Mouse (Mus musculus) c-Kit-positive CD71-negative TER-119-negative erythroid progenitor cells, embryonic 14.5 days (primary cell): ENCODE results near the gene Mcu.

Experiments
- DNase-seq: peaks from one replicate; pipeline ENCODE4 v3.0.0-alpha.2; 2013; ENCODE audit warnings: low read depth

Gene Mcu

GRCm38 (mm10) chr10:59429448-59430135 is 186.9 kb downstream of the Mcu start:
- no peak for DNase-seq

GRCm38 (mm10) chr10:59426371-59426770 is 190.1 kb downstream of the Mcu start:
- no peak for DNase-seq

DNA sequence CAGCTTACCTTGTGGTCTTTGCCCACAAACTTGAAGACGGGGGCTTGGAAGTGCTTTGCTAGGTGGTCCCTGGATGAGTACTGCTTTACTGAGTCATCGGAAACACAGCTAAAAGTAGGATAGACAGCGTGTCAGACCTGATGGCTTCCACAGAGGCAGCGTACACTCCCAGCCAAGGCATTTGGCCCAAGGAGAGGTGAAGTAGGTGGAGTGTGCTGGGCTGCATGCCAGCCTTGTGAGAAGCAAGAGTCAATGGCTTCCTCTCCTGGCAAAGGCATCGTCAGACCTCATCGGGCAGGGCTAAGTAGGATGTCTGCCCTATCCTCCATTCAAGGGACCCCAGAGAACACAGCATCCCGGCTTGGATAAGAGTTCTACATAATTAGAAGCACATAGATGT is 191.1 kb downstream of the Mcu start:
- no peak for DNase-seq

DNA sequence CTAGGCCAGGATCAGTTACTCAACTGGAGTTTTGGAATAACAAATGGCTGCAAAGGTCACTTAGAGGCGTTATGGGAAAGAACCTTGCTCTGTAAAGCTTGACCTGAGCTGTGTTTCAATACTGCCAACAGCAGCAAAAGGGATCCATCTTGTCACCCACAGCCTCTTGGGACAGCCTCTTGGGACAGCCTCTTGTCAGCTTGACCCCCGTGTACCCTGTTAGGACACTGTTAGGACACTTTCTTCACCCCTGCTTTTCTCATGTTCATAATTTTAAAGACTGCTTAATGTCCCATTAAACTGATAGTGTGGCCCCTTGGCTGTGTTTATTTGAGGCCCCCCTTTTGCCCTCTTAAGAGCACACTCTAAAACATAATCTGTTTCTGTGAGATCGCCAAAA is 192.0 kb downstream of the Mcu start:
- DNase-seq = no peak

DNA sequence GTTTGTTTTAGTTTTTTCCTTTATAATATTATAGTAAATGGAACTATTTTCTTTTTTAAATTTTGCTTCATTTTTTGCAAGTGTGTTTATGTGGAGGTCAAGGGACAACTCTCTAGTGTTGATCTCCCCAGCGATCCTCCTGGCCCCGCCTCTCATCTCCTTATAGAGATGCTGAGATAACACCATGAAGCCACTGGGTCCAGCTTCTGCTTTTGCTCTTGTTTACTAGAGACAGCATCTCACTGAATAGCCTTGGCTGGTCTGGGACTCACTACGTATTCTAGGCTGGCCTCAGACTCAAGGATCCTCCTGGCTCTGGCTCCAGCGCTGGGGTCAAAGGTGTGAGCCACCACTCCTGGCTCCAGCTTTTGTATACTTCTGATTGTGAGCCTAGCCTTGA is 197.0 kb downstream of the Mcu start:
- no peak for DNase-seq

GRCm38 (mm10) chr10:59416623-59417022 is 199.9 kb downstream of the Mcu start:
- no peak for DNase-seq

GRCm38 (mm10) chr10:59413711-59414110 is 202.8 kb downstream of the Mcu start:
- DNase-seq = no peak

GRCm38 (mm10) chr10:59410264-59410663 is 206.2 kb downstream of the Mcu start:
- no peak for DNase-seq

DNA sequence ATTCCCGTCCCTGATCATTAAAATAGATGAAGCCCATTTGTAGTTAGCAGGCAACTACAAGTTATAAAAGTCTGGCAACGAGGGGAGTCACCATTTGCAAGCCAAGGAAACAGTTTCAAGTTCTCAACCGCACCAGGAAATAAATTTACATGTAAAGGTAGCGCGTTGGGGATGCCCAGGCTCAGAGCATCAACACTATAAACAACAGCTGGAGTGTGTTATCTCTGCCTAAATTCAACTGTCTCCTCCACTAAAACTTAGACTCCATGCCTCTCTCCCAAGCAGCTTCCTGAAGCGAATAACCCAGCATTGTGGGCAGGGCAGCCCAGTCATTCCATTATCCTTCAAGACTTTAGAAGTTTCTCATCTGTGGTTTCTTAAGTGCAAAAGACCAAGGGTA is 208.0 kb downstream of the Mcu start:
- DNase-seq = no peak

DNA sequence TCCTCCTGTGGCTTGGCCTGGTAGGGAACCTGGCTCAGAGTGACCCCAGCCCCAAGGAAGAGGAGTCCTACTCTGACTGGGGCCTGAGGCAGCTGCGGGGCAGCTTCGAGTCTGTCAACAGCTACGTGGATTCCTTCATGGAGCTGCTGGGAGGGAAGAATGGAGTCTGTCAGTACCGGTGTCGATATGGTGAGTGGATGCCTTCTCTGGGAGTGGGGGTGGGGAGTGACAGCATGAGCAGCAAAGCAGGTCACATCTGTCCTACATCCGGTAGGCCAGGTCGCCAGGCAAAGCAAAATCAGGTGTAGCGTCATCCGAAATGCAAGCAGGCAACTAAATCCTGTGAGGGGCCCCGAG is 212.7 kb downstream of the Mcu start:
- no peak for DNase-seq

DNA sequence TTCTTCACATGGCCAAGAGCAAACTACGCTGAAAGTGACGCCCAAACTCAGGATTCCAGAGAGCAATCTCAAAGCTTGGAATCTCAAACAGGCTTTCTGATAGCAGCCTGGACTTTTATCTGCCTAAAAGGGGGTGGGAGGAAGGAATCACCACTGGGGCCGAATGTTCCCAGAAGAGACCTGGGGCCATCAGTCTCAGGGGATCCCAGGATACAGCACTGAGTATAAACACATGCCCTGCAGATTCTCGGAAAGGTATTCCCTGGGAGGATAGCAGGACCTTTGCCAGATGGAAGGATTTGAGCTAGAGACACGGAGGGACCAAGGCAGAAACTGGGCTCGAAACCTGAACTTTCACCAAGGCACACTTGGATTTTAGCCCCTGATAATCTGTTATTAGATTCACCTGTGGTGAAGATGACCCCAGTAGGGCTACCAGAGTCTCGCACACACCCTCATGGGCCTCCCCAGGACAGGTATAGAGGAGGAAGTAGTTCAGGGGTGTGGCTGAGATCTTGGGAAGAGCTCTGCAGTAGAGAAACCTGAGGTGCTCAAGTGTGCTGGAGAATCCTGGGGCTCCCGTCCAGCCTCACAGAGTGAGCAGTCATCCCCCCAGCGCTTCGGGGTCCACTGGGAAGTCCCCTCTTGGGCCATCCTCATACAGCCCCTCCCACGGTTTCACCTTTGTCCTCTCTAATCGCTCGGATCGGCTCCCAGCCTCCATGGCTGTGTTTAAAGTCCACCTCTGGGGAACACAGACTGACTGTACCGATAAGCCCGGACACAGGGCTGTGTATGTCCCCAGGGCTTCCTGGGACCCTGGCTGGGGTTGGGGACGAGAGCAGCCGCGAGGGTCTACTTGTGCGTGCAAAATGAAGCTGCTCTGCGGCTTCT is 213.3 kb downstream of the Mcu start, which contains the start of gene Pla2g12b:
Pla2g12b (plus strand) TSS at position 762 of the 894 bp plus-strand sequence.
- no peak for DNase-seq
